Mouse (Mus musculus) neural tube, embryonic 15.5 days (tissue): ENCODE data around the gene Zfp553. TPM values are rescaled to one million over a fixed set of nuclear protein-coding genes. Genes with fewer than 3 reads are reported as not detected.

ENCODE experiments used
- ATAC-seq: fragments of 200-750 bp; cut with Nextera tagmentation; 2 replicates; pipeline ENCODE4 v1.8.0; 2017; ENCODE audit warnings: mild to moderate bottlenecking, moderate TSS enrichment, moderate library complexity; ENCODE audit not compliant: low FRiP score
- H3K27ac ChIP-seq: fragments of 300-500 bp; sonication (generic); replicated peaks from 2 replicates; pipeline ENCODE4 v1.5.1; 2015; ENCODE audit warnings: mild to moderate bottlenecking, inconsistent platforms
- H3K27me3 ChIP-seq: fragments of 300-500 bp; sonication (generic); replicated peaks from 2 replicates; pipeline ENCODE4 v1.6.1; 2015; ENCODE audit warnings: inconsistent platforms
- H3K36me3 ChIP-seq: fragments of 300-500 bp; sonication (generic); 2 replicates; pipeline ENCODE4 v1.6.1; 2015; ENCODE audit warnings: inconsistent platforms
- H3K4me1 ChIP-seq: fragments of 300-500 bp; sonication (generic); 2 replicates; pipeline ENCODE4 v1.6.1; 2015; ENCODE audit warnings: inconsistent platforms
- H3K4me2 ChIP-seq: fragments of 300-500 bp; sonication (generic); 2 replicates; pipeline ENCODE4 v1.6.1; 2015; ENCODE audit warnings: inconsistent platforms, mild to moderate bottlenecking, moderate library complexity
- H3K4me3 ChIP-seq: fragments of 300-500 bp; sonication (generic); replicated peaks from 2 replicates; pipeline ENCODE4 v1.5.1; 2015; ENCODE audit warnings: mild to moderate bottlenecking, inconsistent platforms
- H3K9ac ChIP-seq: fragments of 300-500 bp; sonication (generic); replicated peaks from 2 replicates; pipeline ENCODE4 v1.6.1; 2015; ENCODE audit warnings: mild to moderate bottlenecking, inconsistent platforms
- H3K9me3 ChIP-seq: fragments of 300-500 bp; sonication (generic); replicated peaks from 2 replicates; pipeline ENCODE4 v1.6.1; 2016; ENCODE audit warnings: inconsistent platforms
- WGBS: fragments of 180-500 bp; shearing (Covaris S2); methylation state at CpG from one replicate; pipeline ENCODE4 v1.1.7; 2015; ENCODE audit warnings: mixed read lengths; 5-methylcytosine and 5-hydroxymethylcytosine counted together
- polyA plus RNA-seq: library from polyadenylated mRNA; unstranded; fragments of >200 nt; fragmentation: Nextera tagmentation; extraction: Ambion mirVana; gene quantifications from 2 replicates; pipeline ENCODE4 v1.2.1, GENCODE M21; 2015

Zfp553 gene
- polyA plus RNA-seq, 1 experiment from 2014 or later, result 48.8 TPM

- Histone ChIP-seq H3K4me3 (no peak overlapping the region), H3K9ac (no peak overlapping the region), H3K4me2 (no peak overlapping the region), H3K27me3 (no peaks in the 10 kb centered on the region), H3K27ac (no peak overlapping the region), H3K9me3 (no peaks in the 10 kb centered on the region), H3K4me1 (no peaks in the 10 kb centered on the region), H3K36me3 (no peaks in the 10 kb centered on the region)
- no peak for ATAC-seq
- WGBS, result 80% methylated on average over 4 of the region's 4 CpGs
These were observed 48.3 kb downstream of the Zfp553 start for GRCm38 (mm10) chr7:127281114-127281513.

DNA sequence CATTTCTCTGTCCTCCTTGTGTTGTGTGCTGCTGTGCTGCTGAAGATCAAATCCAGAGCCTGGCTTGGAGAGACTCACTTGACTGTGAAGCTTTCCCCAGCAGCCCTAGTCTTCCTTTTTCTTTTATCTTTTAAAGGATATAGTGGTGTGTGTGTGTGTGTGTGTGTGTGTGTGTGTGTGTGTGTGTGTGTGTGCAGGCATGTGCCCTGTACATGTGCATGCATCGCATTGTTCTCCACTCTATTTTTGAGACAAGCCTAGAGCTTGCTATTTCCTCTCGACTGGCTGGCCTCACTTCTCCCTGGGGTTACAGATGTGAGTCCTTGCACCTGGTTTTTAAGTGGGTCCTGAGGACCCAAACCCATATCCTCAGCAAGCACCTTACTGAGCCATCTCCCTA lies 49.3 kb downstream of the Zfp553 start:
- H3K4me2 ChIP-seq, result no peak overlapping the region
- no peaks in the 10 kb centered on the region for H3K4me1 ChIP-seq
- WGBS, result 95% methylated on average over 2 of the region's 2 CpGs
- no peaks in the 10 kb centered on the region for H3K27me3 ChIP-seq
- H3K27ac ChIP-seq, result no peak overlapping the region
- no peak for ATAC-seq
- H3K4me3 ChIP-seq, result no peak overlapping the region
- no peaks in the 10 kb centered on the region for H3K36me3 ChIP-seq
- H3K9ac ChIP-seq, result no peak overlapping the region
- H3K9me3 ChIP-seq, result no peaks in the 10 kb centered on the region

- ATAC-seq, result no peak
- WGBS, result 85% methylated on average over 5 of the region's 10 CpGs
- Histone ChIP-seq H3K27ac (no peak overlapping the region), H3K4me2 (no peak overlapping the region), H3K4me1 (no peaks in the 10 kb centered on the region), H3K9me3 (0 out of 2 replicates have a peak, but pooled peaks cover 4% of the 10 kb centered on the region), H3K27me3 (no peaks in the 10 kb centered on the region), H3K4me3 (no peak overlapping the region), H3K36me3 (no peaks in the 10 kb centered on the region), H3K9ac (no peak overlapping the region)
These were observed 52.3 kb downstream of the Zfp553 start for GRCm38 (mm10) chr7:127285154-127285553.

Other genes starting within 250 kb of the Zfp553 start
- 5.2 and 11.6 TPM in 2 replicates for gene Mvp, start 218.4 kb upstream of the Zfp553 start, polyA plus RNA-seq
- gene Pagr1b, start 216.6 kb upstream of the Zfp553 start, polyA plus RNA-seq, result 0.79 and 1.2 TPM in 2 replicates
- 52.5 and 80.1 TPM in 2 replicates for gene Pagr1a, start 215.7 kb upstream of the Zfp553 start, polyA plus RNA-seq
- gene Gm42742, start 212.0 kb upstream of the Zfp553 start, polyA plus RNA-seq, result 18.8 and 54.5 TPM in 2 replicates
- 69.9 and 72.5 TPM in 2 replicates for gene Prrt2, start 211.8 kb upstream of the Zfp553 start, polyA plus RNA-seq
- 78.1 and 82.6 TPM in 2 replicates for gene Maz, start 206.0 kb upstream of the Zfp553 start, polyA plus RNA-seq
- 20.0 and 40.9 TPM in 2 replicates for gene Kif22, start 190.6 kb upstream of the Zfp553 start, polyA plus RNA-seq
- not detected in 2 replicates for gene Zg16, start 145.7 kb upstream of the Zfp553 start, polyA plus RNA-seq
- 2.4 and 8.6 TPM in 2 replicates for gene AI467606, start 141.7 kb upstream of the Zfp553 start, polyA plus RNA-seq
- 0.75 and 1.1 TPM in 2 replicates for gene Qprt, start 110.8 kb upstream of the Zfp553 start, polyA plus RNA-seq
- 0.08 and 2.8 TPM in 2 replicates for gene Spn, start 95.2 kb upstream of the Zfp553 start, polyA plus RNA-seq
- 64.2 and 65.8 TPM in 2 replicates for gene Cd2bp2, start 37.0 kb upstream of the Zfp553 start, polyA plus RNA-seq
- gene Tbc1d10b, start 24.6 kb upstream of the Zfp553 start, polyA plus RNA-seq, result 30.0 and 35.6 TPM in 2 replicates
- 42.1 and 72.2 TPM in 2 replicates for gene Mylpf, start 24.2 kb upstream of the Zfp553 start, polyA plus RNA-seq
- gene Sept1, start 69 bp downstream of the Zfp553 start, polyA plus RNA-seq, result 15.8 and 40.6 TPM in 2 replicates
- gene Zfp771, start 11.2 kb downstream of the Zfp553 start, polyA plus RNA-seq, result 72.3 and 83.5 TPM in 2 replicates
- 128 and 136 TPM in 2 replicates for gene Dctpp1, start 27.6 kb downstream of the Zfp553 start, polyA plus RNA-seq
- gene Sephs2, start 41.0 kb downstream of the Zfp553 start, polyA plus RNA-seq, result 67.5 and 73.1 TPM in 2 replicates
- gene Itgal, start 63.2 kb downstream of the Zfp553 start, polyA plus RNA-seq, result 0.18 and 5.4 TPM in 2 replicates
- gene Zfp768, start 112.5 kb downstream of the Zfp553 start, polyA plus RNA-seq, result 17.4 and 17.8 TPM in 2 replicates
- 8.1 and 8.5 TPM in 2 replicates for gene Zfp747, start 143.0 kb downstream of the Zfp553 start, polyA plus RNA-seq
- gene 9130019O22Rik, start 154.1 kb downstream of the Zfp553 start, polyA plus RNA-seq, result 4.4 and 4.8 TPM in 2 replicates
- gene E430018J23Rik, start 160.6 kb downstream of the Zfp553 start, polyA plus RNA-seq, result 5.0 and 5.2 TPM in 2 replicates
- gene Zfp764, start 173.8 kb downstream of the Zfp553 start, polyA plus RNA-seq, result 4.2 and 6.3 TPM in 2 replicates
- 29.2 and 30.6 TPM in 2 replicates for gene Zfp688, start 189.0 kb downstream of the Zfp553 start, polyA plus RNA-seq
- gene Zfp689, start 216.1 kb downstream of the Zfp553 start, polyA plus RNA-seq, result 13.4 TPM in 2 replicates
- gene Prr14, start 226.6 kb downstream of the Zfp553 start, polyA plus RNA-seq, result 35.9 and 37.5 TPM in 2 replicates
- 10.7 and 12.2 TPM in 2 replicates for gene Fbrs, start 246.1 kb downstream of the Zfp553 start, polyA plus RNA-seq